Mouse (Mus musculus) small intestine, adult 2 months (tissue): Measurements from ENCODE around the gene Adgrf3.

Source experiments
- CTCF ChIP-seq: fragments of 200-500 bp; IDR thresholded peaks from 2 replicates; pipeline ENCODE4 v1.5.1; 2012; ENCODE audit warnings: low read depth, mild to moderate bottlenecking, control low read depth, inconsistent platforms, low read length, moderate library complexity, mixed read lengths; ENCODE audit not compliant: insufficient replicate concordance, insufficient read length; ENCODE audit errors: extremely low read depth
- POLR2A ChIP-seq: fragments of 200-500 bp; IDR thresholded peaks from 2 replicates; pipeline ENCODE4 v1.6.1; 2012; ENCODE audit warnings: low read depth, mild to moderate bottlenecking, control low read depth, inconsistent platforms, low read length, moderate library complexity

DNA sequence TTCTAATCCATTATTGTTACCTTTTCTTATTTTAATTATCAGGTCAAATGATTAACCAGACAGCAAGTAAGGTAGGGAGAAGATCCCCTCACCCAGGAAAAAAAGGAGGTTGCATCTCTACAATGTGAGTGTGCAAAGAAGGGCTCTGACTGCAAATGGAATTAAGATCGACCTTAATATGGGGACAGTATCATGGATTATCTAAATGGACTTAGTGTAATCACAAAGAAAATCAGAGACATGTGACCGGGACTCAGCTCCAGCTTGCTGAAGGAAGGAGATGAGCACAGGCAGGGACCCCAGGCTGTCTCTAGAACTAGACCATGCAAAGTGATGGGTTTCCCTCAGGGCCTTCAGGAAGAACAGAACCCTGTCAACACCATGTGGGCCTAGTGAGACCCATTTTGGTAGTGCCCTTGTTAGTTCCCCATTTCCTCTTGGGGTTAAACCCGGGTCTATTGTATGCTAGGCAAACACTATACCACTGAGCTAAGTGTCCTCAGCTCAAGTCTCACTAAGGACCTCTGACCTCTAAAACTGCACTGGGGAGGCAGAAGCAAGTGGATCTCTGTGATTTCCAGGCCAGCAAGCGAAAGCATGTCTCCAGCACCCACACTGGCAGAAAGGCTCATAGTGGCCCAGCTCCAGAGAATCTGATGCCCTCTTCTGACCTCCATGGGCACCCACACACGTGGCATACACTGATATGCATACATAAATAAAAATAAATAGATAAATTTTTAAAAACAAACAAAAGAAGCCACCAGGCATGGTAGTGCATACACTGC, 57.2 kb downstream of the Adgrf3 start:
- no peak for TF ChIP-seq CTCF
- TF ChIP-seq POLR2A = no peak
